Comparison of ENCODE assay signal across 23 mouse cellular contexts in genomic region chr13:104101606-104102235, GRCm38 (mm10). TPM values are rescaled to one million over a fixed set of nuclear protein-coding genes. Genes with fewer than 3 reads are reported as not detected.
A peak's percentile ranks its signal among the peaks of the same experiment; 100 is the strongest.
DNase-seq lines count a peak whose midpoint lies in the region; ATAC-seq and TF ChIP-seq lines count a peak whose summit lies in the region.
"Had no signal": no experiment of that assay in that cellular context is flagged by ENCODE, and none has a peak within 500 bp of the region (broad histone marks: within the 10 kb centered on the region; RNA-seq: fewer than 3 reads in every experiment).

No protein-coding gene starts in this region.

- no peak for TF ChIP-seq CTCF in hindbrain, postnatal 0 days (IDR thresholded peaks at IDR 0.05; ENCODE audit: low read depth)

- no peak overlapping the region for H3K4me2 ChIP-seq in hindbrain, embryonic 15.5 days
- H3K4me2 ChIP-seq in hindbrain, postnatal 0 days (ENCODE audit: low read depth, low read length): no peak overlapping the region
- H3K4me2 ChIP-seq: embryonic facial prominence, embryonic 15.5 days; heart, embryonic 13.5 days; hindbrain, embryonic 12.5 days; intestine, embryonic 15.5 days had no signal

- H3K36me3 ChIP-seq in hindbrain, embryonic 15.5 days: peaks cover 14% of the 10 kb centered on the region
- no peaks in the 10 kb centered on the region for H3K36me3 ChIP-seq in hindbrain, postnatal 0 days (ENCODE audit: insufficient read depth, low read length)
- H3K36me3 ChIP-seq: embryonic facial prominence, embryonic 15.5 days; hindbrain, embryonic 12.5 days had no signal

- H3K9ac ChIP-seq in hindbrain, embryonic 15.5 days: no peak overlapping the region
- H3K9ac ChIP-seq in hindbrain, postnatal 0 days (replicated peaks; ENCODE audit: low read length): no peak overlapping the region
- H3K9ac ChIP-seq: embryonic facial prominence, embryonic 15.5 days; heart, embryonic 13.5 days; hindbrain, embryonic 12.5 days; intestine, embryonic 15.5 days had no signal

- ATAC-seq in hindbrain, embryonic 15.5 days (ENCODE audit: low FRiP score, low read depth): 0 out of 2 replicates have a peak, but pooled peaks have one; percentile 23
- ATAC-seq in hindbrain, postnatal 0 days: no peak
- ATAC-seq: activated CD4-positive, CD25-positive, alpha-beta regulatory T cell, adult 4 months; forebrain, embryonic 14.5 days; intestine, embryonic 15.5 days had no signal

- H3K27me3 ChIP-seq in hindbrain, embryonic 15.5 days: no peaks in the 10 kb centered on the region
- no peaks in the 10 kb centered on the region for H3K27me3 ChIP-seq in hindbrain, postnatal 0 days (ENCODE audit: insufficient read depth, low read length)
- H3K27me3 ChIP-seq: embryonic facial prominence, embryonic 15.5 days; heart, embryonic 13.5 days; hindbrain, embryonic 12.5 days; intestine, embryonic 15.5 days had no signal

- 90% methylated on average over 5 of the region's 5 CpGs for WGBS in hindbrain, embryonic 15.5 days
- WGBS in hindbrain, postnatal 0 days: 86% methylated on average over 5 of the region's 5 CpGs

- H3K4me3 ChIP-seq in hindbrain, embryonic 15.5 days: no peak overlapping the region
- H3K4me3 ChIP-seq in hindbrain, postnatal 0 days (ENCODE audit: low read length): no peak overlapping the region
- H3K4me3 ChIP-seq: embryonic facial prominence, embryonic 15.5 days; erythroblast, embryonic 14.5 days; forebrain, embryonic 10.5 days; gastrocnemius, adult 2 months; heart, embryonic 13.5 days; hindbrain, embryonic 12.5 days; intestine, embryonic 15.5 days had no signal

- no peaks in the 10 kb centered on the region for H3K9me3 ChIP-seq in hindbrain, embryonic 15.5 days
- H3K9me3 ChIP-seq in hindbrain, postnatal 0 days (ENCODE audit: low read length): 0 out of 2 replicates have a peak, but pooled peaks cover 2% of the 10 kb centered on the region
- H3K9me3 ChIP-seq: embryonic facial prominence, embryonic 15.5 days; hindbrain, embryonic 12.5 days; intestine, embryonic 15.5 days had no signal

- no peak overlapping the region for H3K27ac ChIP-seq in hindbrain, embryonic 15.5 days (replicated peaks)
- no peak overlapping the region for H3K27ac ChIP-seq in hindbrain, postnatal 0 days
- H3K27ac ChIP-seq: embryonic facial prominence, embryonic 15.5 days; forebrain, embryonic 10.5 days; gastrocnemius, adult 2 months; heart, embryonic 13.5 days; hindbrain, embryonic 12.5 days; intestine, embryonic 15.5 days had no signal

- peak; percentile 61 for DNase-seq in adrenal gland, adult 2 months
- no peak for DNase-seq in adrenal gland, adult 8-10 months
- no peak for DNase-seq in hindbrain, postnatal 0 days (ENCODE audit: low spot score)
- peak; percentile 52 for DNase-seq in MEL-GATA-1-ER (ENCODE audit: extremely low read depth, low read depth)
- no peak for DNase-seq in ovary, postnatal 10 days (ENCODE audit: low spot score)
- DNase-seq in cerebellum, postnatal 10 days: no peak
- DNase-seq: cerebellum, adult 11-12 months; cerebellum, adult 9-10 months; cerebellum, postnatal 36 days; embryo, embryonic 11 days; gastrocnemius, adult 2 months; gastrocnemius, postnatal 25 days; heart, postnatal 4 days; kidney, adult 18-20 months had no signal

- H3K4me1 ChIP-seq in hindbrain, embryonic 15.5 days (replicated peaks): no peaks in the 10 kb centered on the region
- H3K4me1 ChIP-seq in hindbrain, postnatal 0 days (ENCODE audit: insufficient read depth, low read length): no peaks in the 10 kb centered on the region
- H3K4me1 ChIP-seq: embryonic facial prominence, embryonic 15.5 days; forebrain, embryonic 10.5 days; hindbrain, embryonic 12.5 days; intestine, embryonic 15.5 days had no signal

RNA-seq across cellular contexts. Expression of gene Nln, which starts 7.7 kb away (rescaled TPM):
- total RNA-seq in adrenal gland, adult 2 months (2021): 10 to 100 TPM; 19.5 to 20.2 TPM
- 9.4 and 9.7 TPM in 2 replicates for polyA plus RNA-seq in adrenal gland, adult 2 months (2012; rRNA removed)
- total RNA-seq in adrenal gland, adult 8-10 months (2022): 10 to 100 TPM; 14.4 to 19.6 (median 16.5) TPM
- polyA plus RNA-seq in hindbrain, embryonic 15.5 days (2015; fragmentation: Nextera tagmentation; extraction: Ambion mirVana): 57.3 and 64.6 TPM in 2 replicates
- 67.3 and 71.6 TPM in 2 replicates for total RNA-seq in hindbrain, postnatal 0 days (2014; rRNA removed)
- polyA plus RNA-seq in hindbrain, postnatal 0 days (2015; fragmentation: Nextera tagmentation; extraction: Ambion mirVana): 52.9 and 53.7 TPM in 2 replicates

RNA-seq across cellular contexts. Expression of gene Sgtb, which starts 7.8 kb away (rescaled TPM):
- total RNA-seq in adrenal gland, adult 2 months (2021): 1 to 10 TPM; 8.7 to 9.2 TPM
- polyA plus RNA-seq in adrenal gland, adult 2 months (2012; rRNA removed): 0.83 and 1.0 TPM in 2 replicates
- 1 to 10 TPM; 3.9 to 9.4 (median 6.1) TPM for total RNA-seq in adrenal gland, adult 8-10 months (2022)
- polyA plus RNA-seq in hindbrain, embryonic 15.5 days (2015; fragmentation: Nextera tagmentation; extraction: Ambion mirVana): 31.6 and 32.7 TPM in 2 replicates
- total RNA-seq in hindbrain, postnatal 0 days (2014; rRNA removed): 26.8 and 36.7 TPM in 2 replicates
- 24.3 and 24.9 TPM in 2 replicates for polyA plus RNA-seq in hindbrain, postnatal 0 days (2015; fragmentation: Nextera tagmentation; extraction: Ambion mirVana)
- polyA plus RNA-seq: erythroblast, embryonic 14.5 days had no signal

Comparison
In these comparisons a context has a peak if more than half of its experiments do, and no peak if none do; other contexts are left out.
1. DNase-seq: peak in adrenal gland, adult 2 months (single experiment) and MEL-GATA-1-ER (single experiment); none in adrenal gland, adult 8-10 months (single experiment), hindbrain, postnatal 0 days (single experiment), ovary, postnatal 10 days (single experiment) and cerebellum, postnatal 10 days (0 of 2).